Mouse (Mus musculus) megakaryocyte progenitor cell, adult 5-6 weeks (primary cell): Measurements from ENCODE around the gene Rdh9. TPM values are rescaled to one million over a fixed set of nuclear protein-coding genes. Genes with fewer than 3 reads are reported as not detected.

Experiments
- ATAC-seq: replicated peaks from 2 replicates; pipeline ENCODE4 v1.8.0; 2016; ENCODE audit warnings: mild to moderate bottlenecking, moderate TSS enrichment, inconsistent platforms; ENCODE audit not compliant: poor library complexity
- total RNA-seq, 2 experiments: library from RNA; stranded (forward) in 1 of 2; stranded (reverse) in 1 of 2; fragments of 157-497, 149-512 nt in 1 of 2; fragments of 200-1000 nt in 1 of 2; gene quantifications; 2 replicates each; pipeline versions ENCODE4 v1.2.3 to v1.2.4; 2015 to 2017

The Rdh9 gene
- total RNA-seq (2015) (not detected in 2 replicates), total RNA-seq (2017) (not detected in 2 replicates)

DNA sequence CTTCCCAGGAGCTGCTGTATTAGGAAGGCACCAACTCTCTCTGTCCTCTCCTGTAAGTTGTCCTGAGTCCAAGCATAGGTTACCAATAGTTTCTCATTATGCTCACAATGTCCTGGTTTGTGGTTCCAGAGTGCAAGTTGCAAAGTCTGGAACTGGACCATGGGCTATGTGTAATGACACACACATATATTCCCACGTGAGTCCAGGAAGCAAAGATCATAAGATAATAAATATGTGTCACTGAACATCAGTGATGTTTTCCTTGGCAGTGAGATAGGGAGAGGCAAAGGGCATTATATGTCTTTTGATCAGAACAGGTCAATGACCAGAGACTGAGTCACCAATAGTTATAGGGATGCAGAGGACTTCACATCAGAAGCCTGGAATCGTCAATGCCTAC lies at the start of gene Rdh9:
Gene Rdh9 (plus strand): TSS at position 376 of the 400 bp plus-strand sequence.
- no peak for ATAC-seq

DNA sequence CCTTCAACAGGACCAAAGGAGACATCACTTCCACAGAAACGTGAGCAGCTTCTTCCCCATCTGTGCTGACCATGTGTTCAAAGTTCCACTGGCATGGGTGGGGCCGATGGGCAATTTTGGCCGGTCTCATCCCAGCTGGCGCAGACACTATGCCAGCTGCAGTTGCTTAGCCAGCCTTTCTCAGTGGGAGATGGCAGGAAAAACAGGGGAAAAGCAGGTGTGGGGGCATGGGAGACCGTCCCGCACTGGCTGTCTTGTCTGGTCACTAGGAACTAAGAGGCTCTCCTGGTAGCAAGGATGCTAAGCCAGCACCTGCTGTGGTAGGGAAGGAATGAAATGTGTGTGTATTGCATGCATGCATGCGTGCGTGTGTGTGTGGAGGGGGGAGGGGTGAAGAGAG lies 47.7 kb upstream of the Rdh9 start:
- no peak for ATAC-seq

DNA sequence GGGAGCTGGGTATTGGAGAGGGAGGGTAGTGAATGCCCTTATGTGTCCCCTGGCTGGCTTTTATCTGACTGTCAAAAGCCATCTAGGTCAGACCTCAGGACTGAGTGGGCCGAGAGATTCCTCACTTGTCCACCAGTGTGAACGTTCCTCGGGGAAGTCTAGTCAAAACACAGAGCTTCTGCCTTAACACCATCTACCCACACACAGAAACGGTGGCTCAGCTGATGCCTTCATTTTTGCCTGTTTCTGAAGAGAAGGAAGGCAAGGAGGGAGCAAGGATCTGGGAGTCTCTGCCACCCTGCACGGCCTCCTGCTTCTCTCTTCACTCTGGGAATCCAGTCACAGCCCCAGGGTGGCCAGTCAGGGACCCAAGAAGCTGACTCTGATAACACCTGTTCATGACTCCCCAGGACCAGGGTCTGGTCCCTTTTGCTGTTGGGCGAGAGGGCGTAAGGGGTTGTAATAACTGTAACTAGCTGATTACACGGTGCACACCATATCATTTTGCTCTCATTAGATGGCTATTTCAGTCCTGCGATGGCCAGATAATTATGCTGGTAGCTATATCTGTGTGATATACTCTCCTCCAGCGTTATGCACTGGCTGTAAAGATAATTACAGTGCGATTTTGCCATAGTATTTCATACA lies 45.8 kb upstream of the Rdh9 start:
- peak; percentile 61 for ATAC-seq

DNA sequence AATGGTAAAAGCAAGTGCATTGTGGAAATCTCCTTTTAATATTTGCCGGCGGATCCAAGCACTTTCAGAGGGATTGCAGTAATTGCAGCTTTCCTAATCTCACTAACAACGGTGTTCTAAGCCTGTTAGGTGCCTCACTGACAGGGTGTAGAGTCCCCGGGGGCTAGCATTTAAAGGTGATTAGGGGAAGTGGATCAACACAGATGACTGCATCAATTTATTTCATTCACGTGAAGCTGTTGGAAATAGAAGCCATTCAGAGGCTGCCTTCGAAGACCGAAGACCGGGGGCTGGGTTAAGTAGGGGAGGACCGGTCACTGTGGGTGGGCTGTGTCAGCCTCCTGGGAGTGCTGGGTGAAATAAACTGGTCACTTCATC lies 45.3 kb upstream of the Rdh9 start:
- ATAC-seq = peak; percentile 9; the same call in 1 of the 2 replicates

DNA sequence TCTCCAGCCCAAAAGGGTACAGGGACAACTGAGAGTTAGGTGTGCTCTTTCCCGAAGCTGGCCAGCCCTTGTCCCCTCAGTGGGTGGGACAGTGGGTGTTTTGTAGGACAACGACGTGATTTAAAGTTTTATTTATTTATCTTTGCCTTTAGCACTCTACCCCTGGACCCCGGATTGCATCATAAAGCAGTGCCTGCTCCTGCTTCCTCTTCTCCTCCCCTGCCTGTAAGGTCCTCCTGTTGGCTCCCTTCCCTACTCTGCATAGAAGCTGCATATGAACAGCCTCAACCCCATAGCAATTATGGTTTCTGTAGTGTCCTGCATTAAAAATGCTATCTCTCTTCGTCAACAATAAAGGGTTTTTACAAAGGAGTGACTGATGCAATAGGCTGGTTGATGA lies 44.8 kb upstream of the Rdh9 start:
- ATAC-seq = peak; percentile 27

DNA sequence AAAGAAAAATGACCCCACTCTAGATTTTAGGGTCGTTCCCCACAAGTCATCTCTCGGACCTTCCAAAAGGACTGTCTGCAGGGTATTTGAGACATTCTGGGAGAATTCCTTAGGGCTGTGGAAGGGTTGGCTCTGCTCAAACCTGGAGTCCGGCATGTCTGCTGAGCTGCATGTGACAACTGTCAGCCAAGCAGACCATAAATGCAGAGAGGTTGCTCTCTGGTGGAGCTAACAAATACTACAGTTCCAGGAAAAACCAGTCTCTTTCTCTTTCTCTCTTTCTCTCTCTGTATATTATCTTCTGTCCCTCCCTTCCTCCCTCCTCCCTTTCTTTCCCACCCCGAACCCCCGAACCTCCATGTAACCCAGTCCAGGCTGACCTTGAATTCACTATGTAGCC lies 41.8 kb upstream of the Rdh9 start:
- ATAC-seq = peak; percentile 31

DNA sequence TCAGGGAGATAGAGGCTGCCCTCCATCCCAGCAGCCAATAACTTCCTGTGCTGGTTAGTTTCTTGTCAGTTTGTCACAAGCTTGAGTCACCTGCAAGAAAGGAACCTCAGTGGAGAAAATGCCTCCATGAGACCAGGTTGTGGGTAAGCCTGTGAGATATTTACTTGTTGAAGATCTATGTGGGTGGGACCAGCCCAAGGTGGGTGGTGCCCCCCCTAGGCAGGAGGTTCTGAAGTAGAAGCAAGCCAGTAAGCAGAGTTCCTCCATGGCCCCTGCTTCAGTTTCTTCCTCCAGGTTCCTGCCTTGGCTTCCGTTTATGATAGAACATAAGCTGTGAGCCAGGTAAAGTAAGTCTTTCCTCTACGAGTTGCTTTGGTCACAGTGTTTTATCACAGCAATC lies 39.9 kb upstream of the Rdh9 start:
- ATAC-seq = no peak

DNA sequence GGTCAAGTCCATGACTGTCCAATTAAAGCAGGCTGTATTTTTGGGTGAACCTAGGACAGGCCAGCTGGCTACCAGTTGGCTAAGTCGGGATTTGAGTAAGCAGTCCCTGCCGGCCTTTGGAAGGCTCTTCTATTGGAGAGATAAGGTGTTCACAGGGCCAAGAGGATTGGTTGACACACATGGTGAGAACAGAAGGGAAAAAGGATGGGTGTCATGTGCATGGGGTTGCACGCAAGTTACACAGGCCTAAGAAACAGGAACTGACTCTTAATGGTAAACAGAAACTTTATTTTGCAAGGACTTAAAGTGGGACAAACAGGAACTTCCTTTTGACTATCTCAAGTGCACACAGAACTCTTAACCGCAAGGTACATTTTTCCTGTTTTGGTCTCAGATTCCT lies 39.3 kb upstream of the Rdh9 start:
- ATAC-seq = peak; percentile 43

DNA sequence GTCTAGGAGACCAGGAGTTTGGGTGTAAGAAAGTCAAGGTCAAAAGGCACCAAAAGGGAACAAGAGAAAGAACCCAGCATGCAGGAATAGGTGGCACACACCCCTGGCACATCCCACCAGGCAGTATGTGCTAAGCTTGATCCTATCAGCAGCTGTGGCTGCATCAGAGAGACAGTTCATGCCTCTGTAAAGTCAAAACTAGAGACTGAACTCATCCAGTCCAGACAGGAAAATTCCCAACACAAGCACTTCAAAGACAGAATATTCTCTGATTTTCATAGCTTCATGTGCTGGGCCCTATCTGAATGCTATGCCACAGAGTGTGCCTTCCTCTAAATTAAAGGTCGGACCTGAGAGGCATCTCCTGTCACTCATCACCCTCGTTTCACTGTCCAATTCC lies 38.6 kb upstream of the Rdh9 start:
- no peak for ATAC-seq

DNA sequence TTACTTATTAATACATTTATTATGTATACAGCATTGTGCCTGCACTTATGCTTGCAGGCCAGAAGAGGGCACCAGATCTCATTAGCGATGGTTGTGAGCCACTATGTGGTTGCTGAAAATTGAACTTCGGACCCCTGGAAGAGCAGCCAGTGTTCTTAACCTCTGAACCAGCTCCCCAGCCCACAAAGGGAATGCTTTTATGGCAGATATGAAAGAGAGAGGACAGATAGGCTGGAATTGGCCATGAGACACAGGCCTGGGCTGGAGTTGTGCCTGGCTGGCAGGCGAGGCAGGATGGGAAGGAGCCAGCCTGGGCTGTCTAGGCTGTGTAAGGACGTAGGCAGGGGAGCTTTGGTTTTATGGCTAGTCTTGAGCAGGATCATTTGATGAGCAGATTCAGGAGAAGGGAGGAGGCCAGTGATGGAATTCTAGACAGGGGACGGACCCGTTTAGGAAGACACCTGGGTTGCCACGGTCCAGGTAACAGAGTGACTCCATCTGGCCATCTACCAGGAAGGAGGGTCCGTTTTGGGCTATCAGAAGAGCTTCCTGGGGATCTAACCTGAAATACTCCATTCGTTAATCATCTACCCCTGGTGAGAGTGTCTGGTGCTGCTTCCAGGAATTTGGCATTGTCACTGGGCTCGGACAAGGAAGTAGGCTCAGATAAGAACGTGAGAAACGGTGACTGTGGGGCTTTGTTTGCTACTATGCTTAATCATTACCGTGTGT lies 37.9 kb upstream of the Rdh9 start:
- ATAC-seq = no peak

DNA sequence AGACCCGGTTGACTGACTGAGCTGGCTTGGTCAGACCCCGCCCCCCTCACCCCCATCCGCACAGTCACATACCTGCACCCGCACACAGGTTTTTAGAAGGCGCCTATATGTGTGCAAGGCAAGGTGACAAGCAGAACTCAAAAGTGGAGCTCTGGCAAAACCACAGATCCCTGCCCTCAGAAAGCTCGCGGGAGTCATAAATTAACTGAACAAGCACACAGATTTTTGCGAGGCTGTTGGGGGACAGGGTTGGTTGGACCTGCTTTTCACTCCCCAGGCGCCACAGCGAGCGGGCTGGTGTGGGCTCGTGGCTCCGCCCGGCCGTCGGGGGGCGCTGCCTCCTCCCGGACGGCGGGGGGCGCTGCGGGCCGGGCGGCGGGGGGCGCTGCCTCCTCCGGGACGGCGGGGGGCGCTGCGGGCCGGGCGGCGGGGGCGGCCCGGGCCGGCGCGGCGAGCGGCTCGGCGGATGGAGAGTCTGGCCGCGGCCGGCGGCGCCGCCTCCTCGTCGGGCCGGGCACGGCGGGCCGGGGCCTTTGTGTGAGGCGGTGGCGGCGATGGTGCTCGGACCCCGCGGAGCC lies 37.0 kb upstream of the Rdh9 start, which contains the start of gene Zbtb39:
Gene Zbtb39 (plus strand): TSS at position 456 of the 578 bp plus-strand sequence.
- peak; percentile 60 for ATAC-seq

DNA sequence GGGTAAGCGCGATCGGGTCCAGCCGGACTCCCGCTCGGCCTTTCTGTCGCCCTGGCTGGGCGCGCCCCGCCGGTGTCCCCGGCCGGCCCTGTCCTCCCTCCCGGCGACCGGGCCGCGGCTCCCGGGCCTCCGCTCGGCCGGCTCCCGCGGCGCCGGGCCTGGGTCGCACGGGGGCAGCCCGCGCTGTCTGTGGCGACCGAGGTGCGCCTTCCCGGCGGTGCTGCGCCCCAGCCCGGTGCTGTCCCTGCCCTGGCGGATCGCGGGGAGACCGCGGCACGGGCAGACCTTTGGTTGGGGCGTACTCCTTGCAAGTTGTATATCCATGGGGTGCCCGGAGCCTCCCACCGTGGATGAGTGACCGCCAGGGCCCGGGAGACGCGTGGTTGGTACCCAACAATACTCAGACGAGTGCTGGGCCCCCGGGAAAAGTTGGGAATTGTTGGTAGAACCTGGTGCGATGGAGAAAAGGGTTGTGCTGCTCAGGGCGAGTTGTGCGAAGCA lies 36.5 kb upstream of the Rdh9 start:
- ATAC-seq = peak; percentile 11; the same call in 1 of the 2 replicates

DNA sequence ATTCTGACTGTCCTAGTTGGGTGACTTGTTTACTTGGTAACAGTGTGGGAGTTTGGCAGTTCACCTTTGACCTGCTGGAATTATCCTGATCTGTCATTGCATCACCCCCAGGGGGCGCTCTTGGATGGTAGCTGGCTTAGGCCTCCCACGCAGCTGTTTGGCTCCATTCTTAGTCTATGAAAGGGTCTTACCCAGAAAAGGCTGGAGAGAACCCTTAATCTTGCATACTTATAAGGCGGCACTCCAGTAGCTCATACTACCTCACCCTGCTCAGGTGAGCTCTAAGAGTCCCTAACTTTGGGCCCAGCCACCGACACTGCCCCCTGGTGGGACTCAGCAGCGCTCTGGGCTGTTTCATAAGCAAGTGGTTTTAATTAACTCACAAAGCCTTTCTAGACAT lies 31.5 kb upstream of the Rdh9 start:
- peak; percentile 62 for ATAC-seq

DNA sequence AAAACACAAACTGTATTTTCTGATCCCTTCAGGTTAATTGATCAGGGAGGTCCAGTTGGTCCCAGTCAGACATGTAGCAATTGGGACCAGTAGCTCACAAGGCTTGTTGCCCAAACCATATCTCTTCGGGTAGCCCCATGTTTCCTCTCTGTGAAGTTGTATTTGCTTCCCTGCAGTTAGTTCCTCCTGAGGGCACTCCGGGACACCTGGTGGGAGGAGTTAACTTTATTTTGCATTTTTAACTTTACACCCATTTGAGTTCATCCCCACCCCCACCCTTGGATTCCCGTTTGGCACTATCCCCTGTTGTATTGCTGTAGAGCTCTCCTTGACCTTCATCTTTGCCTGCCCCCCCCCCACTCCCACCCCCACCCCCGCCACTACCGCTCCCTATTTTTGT lies 30.3 kb upstream of the Rdh9 start:
- 0 out of 2 replicates have a peak, but pooled peaks have one; percentile 21 for ATAC-seq

DNA sequence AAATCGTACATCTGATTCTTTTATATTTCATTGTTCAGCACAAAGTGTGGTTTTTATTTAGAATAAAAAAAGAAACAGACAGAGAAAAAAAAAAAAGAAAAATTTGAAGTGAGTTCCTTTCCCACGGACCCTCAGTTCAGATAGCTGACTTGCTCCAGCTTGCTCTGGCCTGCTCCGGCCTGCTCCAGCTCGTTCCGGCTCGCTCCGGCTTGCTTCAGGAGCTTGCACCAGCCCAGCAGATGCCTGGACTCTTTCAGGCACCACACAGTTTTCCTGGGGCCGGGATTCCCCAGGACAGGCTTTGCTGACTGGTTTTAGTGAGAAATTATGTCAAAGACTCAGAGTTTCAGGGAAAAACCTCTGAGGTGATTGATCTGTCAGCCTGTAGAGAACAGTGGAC lies 28.9 kb upstream of the Rdh9 start:
- no peak for ATAC-seq

DNA sequence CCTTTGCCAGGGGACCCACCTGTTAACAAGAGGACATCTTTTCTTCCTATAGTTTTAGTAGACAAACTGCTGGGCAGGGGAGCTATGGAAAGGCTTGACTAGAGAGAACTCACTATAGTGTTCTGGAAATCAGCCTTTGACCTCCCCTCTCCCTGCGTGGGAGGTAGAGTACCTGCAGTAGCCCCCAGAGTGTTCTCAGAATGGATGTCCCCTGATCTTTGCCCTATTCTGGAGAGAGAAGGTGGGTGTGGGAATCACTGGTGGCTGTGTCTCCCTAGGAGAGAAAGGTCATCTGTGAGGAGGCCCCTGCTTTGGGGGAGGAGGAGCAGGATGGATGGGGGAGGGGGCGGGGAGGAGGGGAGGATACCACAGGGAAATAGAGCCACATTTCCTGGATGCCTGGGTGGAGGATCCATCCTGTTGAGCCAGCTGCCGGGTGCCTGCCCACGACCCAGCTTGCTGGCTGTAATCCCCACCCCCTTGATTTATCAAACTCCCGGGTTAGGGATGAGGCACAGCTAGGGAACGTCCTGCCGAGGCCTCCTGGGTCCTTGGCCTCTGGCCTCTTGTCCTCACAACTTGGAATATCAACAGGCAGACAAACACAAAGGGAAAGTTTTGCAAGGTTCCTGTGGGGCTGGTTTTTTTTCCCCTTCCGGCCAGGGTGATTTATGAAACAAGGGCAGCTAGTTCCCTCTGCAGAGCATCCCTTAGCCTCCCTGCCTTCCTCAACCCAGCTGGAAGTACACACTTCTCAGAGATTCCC lies 27.2 kb upstream of the Rdh9 start:
- 0 out of 2 replicates have a peak, but pooled peaks have one; percentile 8 for ATAC-seq

DNA sequence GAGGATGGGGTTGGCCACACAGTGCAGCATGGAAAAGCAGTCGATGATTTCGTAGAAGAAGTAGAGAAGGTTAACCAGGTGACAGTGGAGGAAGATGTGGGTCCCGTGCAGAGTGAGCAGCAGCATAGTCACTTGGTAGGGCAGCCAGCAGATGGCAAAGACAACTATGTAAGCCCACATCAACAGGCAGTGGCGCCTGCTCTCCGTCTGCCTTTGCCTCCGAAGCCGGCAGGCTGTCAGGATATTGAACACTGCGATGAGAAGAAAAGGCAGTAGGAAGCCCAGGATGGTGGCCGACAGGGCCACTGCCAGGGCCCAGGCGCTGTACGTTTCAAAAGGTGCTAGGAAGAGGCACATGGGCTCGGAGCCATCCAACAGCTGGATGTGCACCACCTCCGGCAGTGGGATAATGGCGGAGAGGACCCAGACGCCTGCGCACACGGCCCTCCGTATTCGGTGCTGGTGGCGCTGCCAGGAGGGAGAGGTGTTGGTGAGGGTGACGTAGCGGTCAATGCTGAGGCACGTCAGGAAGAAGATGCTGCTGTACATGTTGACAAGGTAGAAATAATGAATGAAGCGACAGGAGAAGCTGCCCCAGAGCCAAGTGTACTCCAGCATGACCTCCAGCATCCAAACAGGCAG lies 25.9 kb upstream of the Rdh9 start:
- no peak for ATAC-seq

DNA sequence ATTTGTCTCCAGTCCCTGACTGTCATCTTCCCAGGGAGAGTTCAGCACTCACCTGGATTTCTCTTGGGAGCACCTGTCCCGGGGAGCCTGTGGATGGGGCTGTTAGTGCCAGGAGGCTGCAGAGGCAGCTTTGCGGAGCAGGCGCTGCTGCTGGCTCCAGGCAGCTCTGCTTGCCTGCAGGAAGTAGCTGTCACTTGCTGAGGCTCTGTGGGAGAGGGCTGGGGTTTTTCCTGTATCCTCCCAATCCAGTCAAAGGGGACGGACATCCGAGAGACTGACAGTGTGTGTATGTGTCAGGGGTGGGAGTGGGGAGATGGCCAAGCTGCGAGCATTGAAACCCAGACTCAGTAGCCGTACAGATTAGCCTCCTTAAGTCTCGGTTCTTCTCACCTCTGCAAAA lies 24.6 kb upstream of the Rdh9 start, which contains the start of gene Gpr182:
Gene Gpr182 (minus strand): TSS at position 185 of the 400 bp plus-strand sequence.
- no peak for ATAC-seq

DNA sequence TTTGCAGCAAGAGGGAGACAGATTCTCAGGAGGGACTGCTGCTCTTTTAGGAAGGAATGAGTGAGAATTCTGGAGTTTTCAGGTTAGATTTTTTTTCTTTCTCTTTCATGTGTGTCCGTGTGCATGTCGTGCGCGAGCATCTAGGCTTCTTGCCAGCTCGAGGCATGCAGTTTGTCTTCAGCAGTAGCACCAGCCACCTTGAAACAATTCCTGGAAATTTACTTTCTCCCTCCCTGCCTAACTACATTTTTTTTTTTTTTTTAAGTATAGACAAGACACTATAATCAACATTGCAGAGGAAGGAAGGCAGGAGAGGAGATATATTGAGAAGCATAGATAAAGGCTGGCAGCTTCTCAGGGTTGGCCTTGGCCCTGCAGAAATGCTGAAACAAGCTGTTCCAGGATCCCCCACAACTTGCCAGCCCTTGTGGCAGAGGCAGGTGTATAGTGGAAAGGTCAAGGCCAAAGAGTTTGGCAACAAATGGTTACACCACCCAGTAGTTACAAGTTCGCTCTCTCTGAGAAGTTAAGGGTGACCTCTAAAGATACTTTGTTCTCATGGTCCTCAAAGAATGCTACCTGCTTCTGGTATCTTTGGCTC lies 21.5 kb upstream of the Rdh9 start:
- ATAC-seq = 0 out of 2 replicates have a peak, but pooled peaks have one; percentile 6

DNA sequence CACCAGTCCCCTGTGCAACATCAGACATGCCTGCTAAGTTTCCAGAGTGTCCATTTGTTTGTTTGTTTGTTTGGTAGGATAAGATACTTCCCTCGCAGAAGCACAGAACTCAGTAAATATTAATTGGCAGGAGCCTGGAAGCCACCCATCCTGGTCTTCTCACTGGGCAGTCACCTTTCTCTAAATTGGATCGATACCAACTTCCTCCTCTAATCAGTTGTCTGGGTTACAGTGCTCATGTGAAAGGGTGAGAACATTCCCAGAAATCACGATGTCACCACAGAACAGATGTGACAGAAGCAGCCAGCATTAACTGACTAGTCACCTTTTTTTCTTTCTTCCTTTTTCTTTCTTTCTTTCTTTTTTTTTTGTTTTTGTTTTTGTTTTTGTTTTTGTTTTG lies 20.9 kb upstream of the Rdh9 start:
- no peak for ATAC-seq
